Mouse (Mus musculus): ENCODE measurements around the gene Inka1. TPM values are rescaled to one million over a fixed set of nuclear protein-coding genes. Genes with fewer than 3 reads are reported as not detected.

Inka1 gene
- polyA plus RNA-seq, 1 experiment: 5.1 TPM

DNA sequence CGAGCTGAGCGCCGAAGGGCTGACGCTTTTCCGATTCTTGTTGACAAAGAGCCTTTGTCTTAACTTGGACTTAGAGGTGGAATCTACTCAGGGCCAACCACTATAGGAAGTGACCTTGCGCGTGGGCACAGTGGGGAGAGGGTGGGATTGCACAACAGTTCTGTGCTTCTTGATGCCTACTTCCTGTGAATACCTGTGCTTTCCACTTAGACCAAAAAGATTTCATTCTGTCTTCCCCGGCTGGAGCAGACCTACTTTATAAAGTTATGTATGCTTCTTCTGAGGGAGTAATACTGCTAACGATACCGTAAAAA is 35.8 kb downstream of the Inka1 start, which contains the start of gene Traip:
Gene Traip (plus strand): TSS at position 215 of the 314 bp plus-strand sequence.
- Histone ChIP-seq H3K4me3 (ENCODE audit: insufficient read depth, low read depth, low read length) (peak within 1 kb of the TSS; percentile 84), H3K4me1 (ENCODE audit: control insufficient read depth, insufficient read depth, insufficient read length, low read length) (no peaks in the 10 kb centered on the region), H3K27ac (replicated peaks; ENCODE audit: low read depth, low read length) (peak within 1 kb of the TSS; percentile 56; the same call in 1 of the 2 replicates)

DNA sequence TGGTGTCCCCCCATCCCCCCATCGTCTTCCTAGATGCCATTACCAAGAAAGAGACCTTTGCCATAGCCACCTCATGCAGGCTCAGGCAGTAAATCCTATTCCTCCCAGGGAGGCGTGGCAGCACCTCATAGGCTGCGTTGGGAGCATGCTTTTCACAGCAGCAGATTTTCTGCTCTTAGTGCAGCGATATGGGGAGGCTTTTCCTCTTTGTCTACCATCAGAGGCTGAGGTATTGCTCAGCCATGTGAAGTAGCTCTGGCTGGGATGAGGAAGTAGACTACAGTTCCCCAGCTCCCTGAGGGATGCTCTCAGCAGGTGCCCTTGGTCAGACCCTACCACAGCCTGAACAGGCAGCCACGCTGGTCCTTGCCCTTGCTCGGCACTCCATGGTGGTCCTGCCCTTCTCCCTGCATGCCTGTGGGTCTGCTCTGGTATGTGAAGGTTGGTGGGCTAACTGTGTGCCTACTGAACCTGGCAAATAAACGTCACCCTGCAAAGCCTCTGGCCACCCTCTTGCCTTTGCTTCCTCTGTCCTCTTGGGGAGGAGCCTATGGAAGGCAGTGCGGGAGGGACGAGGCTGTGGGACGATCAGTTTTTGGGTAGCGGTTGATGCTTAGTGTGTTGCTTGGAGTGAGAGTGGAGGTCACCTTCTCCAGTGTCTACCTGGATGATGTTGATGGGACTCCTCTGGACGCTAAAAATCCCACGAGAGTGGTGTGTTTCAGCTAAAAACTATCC is 36.3 kb downstream of the Inka1 start:
- no peak overlapping the region for H3K4me3 ChIP-seq (ENCODE audit: insufficient read depth, low read depth, low read length)
- H3K4me1 ChIP-seq (ENCODE audit: control insufficient read depth, insufficient read depth, insufficient read length, low read length): no peaks in the 10 kb centered on the region
- H3K27ac ChIP-seq (replicated peaks; ENCODE audit: low read depth, low read length): no peak overlapping the region

DNA sequence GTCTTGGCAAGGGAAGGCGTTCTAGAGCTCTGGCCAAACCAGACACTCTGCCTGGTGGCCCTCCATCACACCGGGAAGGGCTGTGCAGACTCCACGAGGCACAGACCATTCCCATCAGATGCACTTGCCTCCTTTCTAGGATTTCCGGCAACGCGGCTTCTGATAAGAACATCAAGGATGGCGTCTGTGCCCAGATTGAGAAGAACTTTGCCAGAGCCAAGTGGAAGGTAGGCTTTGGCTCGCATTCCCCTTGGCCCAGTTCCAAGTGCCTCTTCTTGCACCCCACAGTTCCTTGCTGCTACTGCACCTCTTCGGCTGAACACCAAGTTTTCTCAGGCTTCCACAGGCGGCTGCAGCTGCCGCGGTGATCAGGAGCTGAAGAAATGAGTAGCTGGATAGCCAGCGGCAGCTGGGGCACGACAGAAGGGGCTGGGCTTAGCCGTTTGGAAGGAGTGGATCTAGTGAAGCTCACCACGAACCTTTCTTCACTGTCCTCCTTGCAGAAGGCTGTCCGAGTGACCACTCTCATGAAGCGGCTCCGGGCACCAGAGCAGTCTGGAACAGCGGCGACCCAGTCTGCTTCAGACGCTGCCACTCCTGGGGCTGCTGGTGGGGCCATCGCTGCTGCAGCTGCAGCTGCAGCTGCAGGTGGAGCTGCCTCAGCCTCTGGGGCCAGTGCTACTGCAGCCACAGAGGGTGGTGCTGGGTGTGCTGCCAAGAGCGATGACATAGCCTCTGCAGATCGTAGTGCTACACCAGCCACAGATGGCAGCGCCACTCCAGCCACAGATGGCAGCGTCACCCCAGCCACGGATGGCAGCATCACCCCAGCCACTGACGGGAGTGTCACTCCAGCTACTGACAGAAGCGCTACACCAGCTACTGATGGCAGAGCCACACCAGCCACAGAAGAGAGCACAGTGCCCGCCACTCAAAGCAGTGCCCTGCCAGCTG is 38.2 kb downstream of the Inka1 start:
- Histone ChIP-seq H3K27ac (replicated peaks; ENCODE audit: low read depth, low read length) (no peak overlapping the region), H3K4me3 (ENCODE audit: insufficient read depth, low read depth, low read length) (no peak overlapping the region), H3K4me1 (ENCODE audit: control insufficient read depth, insufficient read depth, insufficient read length, low read length) (no peaks in the 10 kb centered on the region)

DNA sequence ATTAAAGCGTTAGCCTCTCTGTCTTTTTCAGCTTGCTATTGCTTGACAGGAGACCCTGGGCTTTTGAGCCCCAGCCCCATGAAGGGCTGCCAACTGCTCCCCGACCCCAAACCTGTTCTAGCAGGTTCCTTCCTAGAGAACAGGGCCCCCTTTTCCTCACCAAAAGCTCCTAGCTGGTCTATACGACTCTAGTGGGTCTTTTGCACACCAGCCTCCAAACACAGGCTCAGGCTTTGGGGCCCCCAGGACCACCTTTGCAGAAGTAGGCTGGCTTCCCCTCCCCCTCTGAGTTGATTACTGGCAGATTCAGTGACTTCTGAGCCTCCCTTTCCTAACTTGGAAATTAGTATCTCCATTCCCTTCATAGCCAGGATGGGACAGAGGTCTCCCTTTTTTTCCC is 48.8 kb downstream of the Inka1 start:
- no peak overlapping the region for H3K4me3 ChIP-seq (ENCODE audit: insufficient read depth, low read depth, low read length)
- no peaks in the 10 kb centered on the region for H3K4me1 ChIP-seq (ENCODE audit: control insufficient read depth, insufficient read depth, insufficient read length, low read length)
- no peak overlapping the region for H3K27ac ChIP-seq (replicated peaks; ENCODE audit: low read depth, low read length)

DNA sequence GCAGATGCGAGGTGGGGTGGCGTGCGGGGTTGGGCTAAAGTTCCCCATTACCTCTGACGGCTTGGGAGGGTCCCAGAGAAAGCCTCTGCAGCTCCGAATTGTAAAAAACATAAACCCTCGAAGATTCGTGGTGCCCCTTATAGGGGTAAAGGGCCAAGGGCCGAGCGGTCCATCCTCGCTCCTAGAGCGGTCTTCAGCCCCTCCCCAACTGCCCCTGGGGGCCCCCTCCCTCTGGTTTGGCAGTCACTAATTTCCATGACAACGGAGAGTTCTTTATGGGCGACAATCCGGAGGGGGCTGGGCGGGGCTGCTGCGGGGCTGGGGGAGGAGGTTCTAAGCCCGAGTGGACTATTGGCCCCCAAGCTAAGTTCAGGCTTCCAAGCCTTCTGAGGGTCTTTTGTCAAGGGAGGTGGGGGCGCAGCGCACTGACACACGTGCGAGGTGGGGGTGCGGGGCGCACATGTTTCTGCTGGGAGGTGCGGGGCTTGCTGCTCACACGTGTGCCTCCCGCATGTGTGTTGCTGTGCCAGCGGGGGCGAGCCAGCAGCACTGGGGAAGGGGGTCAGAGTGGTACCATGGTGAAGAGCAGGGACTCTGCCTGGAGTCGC is 49.4 kb downstream of the Inka1 start:
- Histone ChIP-seq H3K4me1 (ENCODE audit: control insufficient read depth, insufficient read depth, insufficient read length, low read length) (no peaks in the 10 kb centered on the region), H3K4me3 (ENCODE audit: insufficient read depth, low read depth, low read length) (no peak overlapping the region), H3K27ac (replicated peaks; ENCODE audit: low read depth, low read length) (no peak overlapping the region)

DNA sequence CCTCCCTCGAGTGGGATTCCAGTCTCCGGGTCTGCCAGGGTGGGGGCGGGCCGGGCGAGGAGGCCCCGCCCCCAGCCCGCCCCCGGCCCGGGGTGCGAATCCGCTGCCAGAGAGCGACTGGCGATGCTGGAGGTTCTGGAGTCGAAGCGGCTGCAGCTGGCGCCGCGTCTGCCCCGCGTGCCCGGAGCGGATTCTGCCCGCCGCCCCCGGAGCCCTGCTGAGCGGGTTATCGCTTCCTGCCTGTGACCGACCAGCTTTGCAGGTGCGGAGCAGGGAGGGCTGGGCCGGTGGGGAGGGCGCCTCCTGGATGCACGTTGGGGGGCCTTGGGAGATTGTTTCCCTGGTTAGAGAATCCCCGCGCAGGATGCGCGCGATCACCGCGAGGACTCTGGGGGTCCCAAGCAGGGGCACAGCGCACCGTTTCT is 49.9 kb downstream of the Inka1 start:
- H3K4me3 ChIP-seq (ENCODE audit: insufficient read depth, low read depth, low read length): peak overlapping the region; percentile 9; the same call in 1 of the 2 replicates
- H3K4me1 ChIP-seq (ENCODE audit: control insufficient read depth, insufficient read depth, insufficient read length, low read length): no peaks in the 10 kb centered on the region
- H3K27ac ChIP-seq (replicated peaks; ENCODE audit: low read depth, low read length): no peak overlapping the region

DNA sequence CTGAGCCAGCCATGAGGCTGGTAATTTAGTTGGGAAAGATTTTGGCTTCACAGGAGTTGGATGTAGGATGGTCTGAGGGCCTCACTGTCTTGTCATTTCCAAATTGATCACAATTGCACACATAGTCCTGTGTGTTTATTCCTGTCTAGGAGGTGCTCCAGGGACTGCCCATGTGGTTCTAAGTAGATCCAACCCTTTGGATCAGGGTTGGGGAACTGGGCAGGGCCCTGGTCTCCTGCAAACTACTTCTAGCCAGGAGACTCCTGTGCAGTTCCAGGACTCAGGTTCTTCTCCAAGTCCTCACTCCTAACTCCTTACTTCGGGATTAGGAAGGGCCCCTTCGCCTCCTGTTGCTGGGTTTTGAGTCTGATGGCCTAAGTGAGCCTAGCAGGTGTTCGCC is 50.3 kb downstream of the Inka1 start, which contains the start of gene Camkv:
Gene Camkv (plus strand): TSS at position 301 of the 400 bp plus-strand sequence.
- Histone ChIP-seq H3K4me1 (ENCODE audit: control insufficient read depth, insufficient read depth, insufficient read length, low read length) (no peaks in the 10 kb centered on the region), H3K27ac (replicated peaks; ENCODE audit: low read depth, low read length) (no peak within 1 kb of the TSS), H3K4me3 (ENCODE audit: insufficient read depth, low read depth, low read length) (peak within 1 kb of the TSS; percentile 9; the same call in 1 of the 2 replicates)

Other genes starting within 250 kb of the Inka1 start
- gene Rbm5, start 214.9 kb downstream of the Inka1 start, polyA plus RNA-seq (2012; ENCODE audit: insufficient read depth, insufficient read length, missing spikeins): 37.4 and 47.2 TPM in 2 replicates
- gene Rbm6, start 112.6 kb downstream of the Inka1 start, polyA plus RNA-seq (2012; ENCODE audit: insufficient read depth, insufficient read length, missing spikeins): 17.6 and 20.0 TPM in 2 replicates
- gene Mon1a, start 97.7 kb downstream of the Inka1 start, polyA plus RNA-seq (2012; ENCODE audit: insufficient read depth, insufficient read length, missing spikeins): 12.6 and 14.3 TPM in 2 replicates
- 0.36 and 1.4 TPM in 2 replicates for gene Mst1r, start 79.0 kb downstream of the Inka1 start, polyA plus RNA-seq (2012; ENCODE audit: insufficient read depth, insufficient read length, missing spikeins)
- not detected in 2 replicates for gene Actl11, start 57.4 kb downstream of the Inka1 start, polyA plus RNA-seq (2012; ENCODE audit: insufficient read depth, insufficient read length, missing spikeins)
- gene Camkv, start 50.2 kb downstream of the Inka1 start, polyA plus RNA-seq (2012; ENCODE audit: insufficient read depth, insufficient read length, missing spikeins): not detected in 2 replicates
- gene Traip, start 35.7 kb downstream of the Inka1 start, polyA plus RNA-seq (2012; ENCODE audit: insufficient read depth, insufficient read length, missing spikeins): not detected in 2 replicates
- gene Uba7, start 10.4 kb downstream of the Inka1 start, polyA plus RNA-seq (2012; ENCODE audit: insufficient read depth, insufficient read length, missing spikeins): 7.0 and 13.8 TPM in 2 replicates
- not detected in 2 replicates for gene Gm20661, start 2.8 kb downstream of the Inka1 start, polyA plus RNA-seq (2012; ENCODE audit: insufficient read depth, insufficient read length, missing spikeins)
- not detected in 2 replicates for gene Cdhr4, start 6.6 kb upstream of the Inka1 start, polyA plus RNA-seq (2012; ENCODE audit: insufficient read depth, insufficient read length, missing spikeins)
- not detected in 2 replicates for gene Gm20662, start 10.5 kb upstream of the Inka1 start, polyA plus RNA-seq (2012; ENCODE audit: insufficient read depth, insufficient read length, missing spikeins)
- gene Ip6k1, start 16.6 kb upstream of the Inka1 start, polyA plus RNA-seq (2012; ENCODE audit: insufficient read depth, insufficient read length, missing spikeins): 14.7 and 20.7 TPM in 2 replicates
- gene Gmppb, start 63.4 kb upstream of the Inka1 start, polyA plus RNA-seq (2012; ENCODE audit: insufficient read depth, insufficient read length, missing spikeins): 8.2 and 11.1 TPM in 2 replicates
- gene Amigo3, start 67.3 kb upstream of the Inka1 start, polyA plus RNA-seq (2012; ENCODE audit: insufficient read depth, insufficient read length, missing spikeins): 0.40 and 0.88 TPM in 2 replicates
- not detected in 2 replicates for gene Mst1, start 94.6 kb upstream of the Inka1 start, polyA plus RNA-seq (2012; ENCODE audit: insufficient read depth, insufficient read length, missing spikeins)
- 40.0 TPM in 2 replicates for gene Rnf123, start 97.5 kb upstream of the Inka1 start, polyA plus RNA-seq (2012; ENCODE audit: insufficient read depth, insufficient read length, missing spikeins)
- gene Apeh, start 108.7 kb upstream of the Inka1 start, polyA plus RNA-seq (2012; ENCODE audit: insufficient read depth, insufficient read length, missing spikeins): 41.1 and 58.6 TPM in 2 replicates
- 0.24 and 0.29 TPM in 2 replicates for gene Bsn, start 204.5 kb upstream of the Inka1 start, polyA plus RNA-seq (2012; ENCODE audit: insufficient read depth, insufficient read length, missing spikeins)

Measured in brown adipose tissue, adult 24 weeks (tissue).